Mouse (Mus musculus) adrenal gland, adult 18-20 months (tissue): ENCODE results near the gene Tulp3. TPM values are rescaled to one million over a fixed set of nuclear protein-coding genes. Genes with fewer than 3 reads are reported as not detected.
A peak's percentile ranks its signal among the peaks of the same experiment; 100 is the strongest.
"Not testable (repeated sequence)": the region's sequence is repeated elsewhere in the genome, so short reads cannot be mapped to it uniquely, and the experiment has no call there.

Source experiments
- DNase-seq, 2 experiments: peaks; one replicate each; pipeline ENCODE4 v3.0.0; 2021 to 2022; ENCODE audit warnings: low spot score in 2 of 2
- total RNA-seq, 2 experiments: library from RNA; stranded (reverse); gene quantifications; 1 replicate in 1 of 2; 2 replicates in 1 of 2; pipeline ENCODE4 v1.2.3; 2021

Gene Tulp3
- total RNA-seq, 2 experiments from 2014 or later = 22.0 to 36.4 TPM

DNA sequence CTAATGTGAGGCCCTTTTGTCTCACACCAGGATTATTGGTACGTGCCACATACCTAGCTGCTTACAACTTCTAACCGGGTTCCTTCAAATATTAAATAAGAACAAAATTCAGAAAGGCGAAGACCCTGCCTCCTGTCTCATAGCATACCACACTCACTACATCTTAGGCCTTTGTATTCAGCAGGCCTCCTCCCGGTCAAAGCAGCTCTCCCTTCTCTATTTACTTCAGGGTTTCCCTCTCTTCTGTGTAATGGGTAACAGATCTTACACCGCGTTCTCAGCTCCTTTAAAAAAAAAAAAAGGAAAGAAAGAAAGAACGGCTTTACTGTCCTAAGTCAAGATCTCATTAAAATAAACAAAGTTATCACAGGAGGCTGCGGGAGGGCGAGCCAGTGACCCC is 6.2 kb upstream of the Tulp3 start:
- no peak for DNase-seq

DNA sequence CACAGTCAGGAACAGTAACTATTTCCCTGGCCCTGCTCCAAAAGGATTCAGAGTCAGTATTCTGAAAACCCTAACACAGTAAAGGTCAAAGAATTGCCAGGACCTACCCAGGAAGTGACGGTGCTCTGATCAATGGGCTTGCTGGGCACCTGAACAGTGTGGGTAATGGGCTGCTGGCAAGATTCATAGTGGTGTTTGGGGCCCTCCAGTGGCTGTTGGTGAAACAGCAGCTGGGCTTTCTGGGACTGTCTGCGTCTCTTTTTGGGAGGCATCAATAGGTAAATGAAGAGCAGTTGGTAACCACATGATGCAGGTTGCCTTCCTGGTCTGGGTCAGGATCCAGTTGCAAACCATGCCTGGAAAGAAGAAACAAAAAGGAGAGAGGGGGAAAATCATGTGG is 3.3 kb upstream of the Tulp3 start:
- peak; percentile 76 to 77 for DNase-seq

DNA sequence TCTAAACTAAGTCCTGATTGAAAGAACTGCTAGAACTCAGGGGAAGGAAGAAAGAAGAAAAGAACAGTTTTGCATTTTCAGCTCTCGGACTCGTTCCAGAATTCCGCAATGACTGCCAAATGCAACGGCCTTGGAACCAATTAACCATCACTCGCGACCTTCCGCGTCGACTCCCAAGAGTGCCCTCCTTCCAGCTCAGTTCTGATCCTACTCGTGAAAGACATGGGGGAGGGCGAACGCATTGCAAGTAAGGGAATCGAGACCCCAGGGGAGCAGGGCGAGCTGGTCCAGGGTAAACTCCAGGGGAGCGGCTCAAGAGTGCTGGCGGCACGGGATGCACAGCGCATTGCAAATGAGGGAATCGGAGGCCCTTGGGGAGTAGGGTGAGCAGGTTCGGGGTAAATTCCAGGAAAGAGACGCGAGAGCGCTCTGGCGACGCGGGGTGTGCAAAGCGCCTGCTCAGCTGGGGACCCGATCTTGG is 410 bp downstream of the Tulp3 start:
- DNase-seq = peak; percentile 48 to 61

DNA sequence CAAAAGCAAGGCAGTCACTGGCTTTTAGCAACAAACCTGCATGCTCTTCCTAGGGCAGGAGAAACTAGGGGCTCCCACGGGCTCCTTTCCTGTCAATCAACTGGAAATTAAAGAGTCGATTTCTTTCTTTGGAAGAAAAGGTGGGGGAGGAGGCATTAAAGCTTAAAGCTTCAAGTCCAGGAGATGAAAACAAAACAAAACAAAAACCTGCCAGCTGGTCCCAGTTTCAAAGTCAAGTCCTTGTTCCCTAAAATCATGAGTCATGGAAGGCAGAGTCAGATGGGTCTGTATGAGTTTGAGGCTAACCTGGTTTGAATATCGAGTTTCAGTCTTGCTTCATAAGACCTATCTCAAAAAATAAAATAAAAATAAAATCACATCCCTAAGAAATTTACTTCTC is 1.5 kb downstream of the Tulp3 start:
- no peak for DNase-seq

DNA sequence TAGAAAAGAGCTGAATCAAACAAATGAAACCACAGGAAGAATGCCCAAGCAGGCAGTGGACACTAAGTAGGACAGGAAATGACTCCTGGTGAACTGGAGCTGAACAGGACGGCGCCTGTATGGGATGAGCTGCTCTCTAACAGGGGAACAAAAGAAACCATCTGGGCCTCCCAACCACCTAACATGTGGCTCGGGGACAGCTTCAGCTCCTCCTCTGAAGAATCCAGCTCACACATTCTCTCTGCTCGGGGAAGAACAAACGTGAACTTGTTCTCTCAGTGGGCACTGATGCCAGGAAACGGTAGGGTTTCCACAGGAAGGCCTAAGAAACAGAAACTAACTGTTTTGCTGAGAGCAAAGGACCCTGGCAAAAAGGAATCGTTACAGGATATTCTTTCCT is 5.9 kb downstream of the Tulp3 start:
- DNase-seq = no peak

DNA sequence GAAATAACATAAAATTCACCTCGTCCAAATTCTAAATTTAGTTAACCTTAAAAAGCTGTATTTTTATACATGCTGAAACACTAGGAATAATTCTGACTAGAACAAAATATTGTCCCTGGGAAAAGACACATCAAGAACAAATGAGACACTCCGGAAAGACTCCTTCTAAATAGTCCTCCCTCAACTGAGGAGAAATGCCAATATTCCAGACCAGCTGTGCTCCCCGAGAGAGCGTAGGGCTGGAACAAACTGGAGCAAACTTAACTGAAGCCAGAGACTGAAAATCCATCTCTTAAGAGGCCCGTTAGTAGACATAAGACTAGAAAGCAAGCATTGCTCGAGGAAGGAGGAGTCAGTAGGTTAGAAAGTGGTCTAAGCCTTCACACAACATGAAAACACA is 8.9 kb downstream of the Tulp3 start:
- DNase-seq = no peak

DNA sequence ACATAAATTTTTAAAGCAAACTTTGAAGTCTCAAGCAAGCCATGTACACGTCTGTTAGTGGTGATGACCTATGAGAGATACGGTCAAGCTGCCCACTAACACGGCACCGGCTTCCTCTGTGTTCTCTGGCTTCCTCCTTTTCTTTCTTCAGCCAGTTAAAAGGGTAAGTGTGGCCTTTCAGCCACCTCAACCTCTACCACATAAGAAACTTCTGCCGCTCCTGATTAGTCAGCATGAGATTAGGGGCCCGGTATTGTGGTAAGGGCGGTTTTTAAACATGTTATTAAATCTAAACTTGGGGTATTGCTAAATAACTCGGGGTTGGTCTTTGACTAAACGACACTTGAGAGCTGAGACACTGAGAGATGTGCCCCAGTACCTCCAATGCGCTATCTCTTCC is 10.0 kb downstream of the Tulp3 start:
- no peak for DNase-seq

DNA sequence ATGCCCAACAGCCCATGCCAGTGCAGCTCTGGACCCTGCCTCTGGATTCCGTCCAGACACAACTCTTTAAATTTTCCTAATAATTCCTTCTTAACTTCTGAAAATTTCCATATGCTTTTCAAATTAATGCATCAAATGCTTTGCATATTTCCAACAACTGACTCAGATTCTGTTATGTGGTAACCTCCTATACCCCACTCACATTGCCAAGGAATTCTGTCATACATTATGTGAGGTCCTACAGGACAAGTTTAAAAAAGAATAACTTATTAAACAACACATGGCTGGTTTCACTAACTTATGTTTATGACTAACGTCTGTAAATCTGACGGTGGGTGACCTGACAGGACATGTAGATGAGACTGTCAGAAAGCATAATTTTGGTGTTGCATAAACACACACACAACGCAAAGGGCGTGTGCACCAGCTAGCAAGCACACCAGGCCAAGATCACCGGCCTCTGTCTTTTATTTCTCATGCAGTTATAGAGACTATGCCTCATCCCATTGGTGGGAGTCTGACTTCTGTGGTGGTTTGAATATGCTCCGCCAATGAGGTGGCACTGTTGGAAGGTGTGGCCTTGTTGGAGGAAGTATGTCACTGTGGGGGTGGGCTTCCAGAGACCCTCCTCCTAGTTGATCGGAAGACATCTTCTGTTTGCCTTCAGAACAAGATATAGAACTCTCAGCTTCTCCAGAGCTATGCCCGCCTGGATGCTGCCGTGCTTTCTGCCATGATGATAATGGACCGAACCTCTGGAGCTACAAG is 13.5 kb downstream of the Tulp3 start:
- no peak for DNase-seq

DNA sequence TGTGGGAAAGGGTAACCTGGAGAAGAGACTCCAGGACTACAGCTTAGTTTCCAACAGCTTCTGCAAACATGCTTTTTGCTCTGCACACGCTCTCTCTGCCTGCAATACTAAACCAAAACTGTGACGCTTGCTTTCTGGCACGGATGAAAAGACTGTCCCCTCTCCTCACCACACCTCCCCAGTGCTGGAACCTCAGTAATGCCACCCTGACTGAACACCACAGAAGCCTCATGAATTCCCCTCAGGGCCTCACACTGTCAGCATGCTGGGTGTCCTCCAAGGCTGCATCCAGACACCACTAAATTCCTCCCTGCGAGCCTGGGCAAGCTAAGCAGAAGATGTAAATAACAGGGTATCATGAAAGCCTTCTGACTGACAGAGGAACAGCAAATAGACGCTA is 16.8 kb downstream of the Tulp3 start:
- no peak for DNase-seq

DNA sequence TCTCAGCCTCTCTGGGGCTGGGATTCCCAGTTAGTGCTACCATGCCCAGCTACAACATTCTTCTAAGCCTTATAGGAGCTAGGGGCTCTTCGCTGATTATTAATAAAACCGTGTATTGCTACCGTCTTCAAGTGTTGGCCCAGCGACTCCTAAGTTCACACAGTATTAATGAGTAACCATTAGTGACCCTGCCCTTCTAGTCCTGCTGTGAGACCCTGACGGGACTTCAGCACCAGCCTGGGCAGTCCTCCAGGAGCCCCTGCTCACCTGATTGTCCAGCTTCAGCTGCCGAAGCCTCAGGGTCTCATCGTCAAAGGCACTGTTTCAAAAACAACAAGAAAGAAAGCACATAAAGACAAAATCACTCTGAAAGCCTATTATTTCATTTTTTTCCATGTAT is 18.2 kb downstream of the Tulp3 start:
- DNase-seq = no peak

DNA sequence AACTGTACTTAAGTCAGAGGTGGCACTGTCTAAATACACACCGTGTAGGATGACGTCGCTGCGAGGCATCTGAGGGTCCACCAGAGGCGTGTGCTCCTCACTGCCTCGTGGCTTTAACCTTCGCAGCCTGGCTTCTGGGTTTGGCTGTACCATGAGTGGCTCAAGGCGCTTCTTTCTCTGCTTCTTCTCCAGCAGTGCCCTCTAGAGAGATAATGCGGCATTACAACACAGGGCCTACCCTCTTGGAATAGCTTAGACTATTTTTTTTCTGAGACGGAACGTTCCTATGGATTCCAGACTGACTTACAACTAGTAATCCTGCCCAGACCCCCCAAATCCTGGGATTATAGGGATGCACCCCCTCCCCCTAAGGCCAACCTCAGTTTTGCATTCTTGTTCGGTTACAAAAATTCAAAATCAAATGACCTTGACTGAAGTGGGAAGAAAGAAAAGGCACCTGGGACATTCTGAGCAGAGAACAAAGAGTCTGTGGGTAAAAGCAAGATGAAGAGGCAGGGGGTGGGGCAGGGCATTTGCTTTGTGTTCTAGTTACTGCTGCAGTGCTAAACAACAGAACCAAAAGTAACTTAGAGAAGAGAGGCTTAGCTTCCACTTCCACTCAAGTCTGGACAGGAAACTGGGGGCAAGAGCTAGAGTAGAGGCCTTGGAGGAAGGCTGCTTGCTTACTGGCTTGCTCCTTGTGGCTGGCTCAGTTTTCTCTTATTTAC is 21.1 kb downstream of the Tulp3 start:
- peak; percentile 51 to 66 for DNase-seq

DNA sequence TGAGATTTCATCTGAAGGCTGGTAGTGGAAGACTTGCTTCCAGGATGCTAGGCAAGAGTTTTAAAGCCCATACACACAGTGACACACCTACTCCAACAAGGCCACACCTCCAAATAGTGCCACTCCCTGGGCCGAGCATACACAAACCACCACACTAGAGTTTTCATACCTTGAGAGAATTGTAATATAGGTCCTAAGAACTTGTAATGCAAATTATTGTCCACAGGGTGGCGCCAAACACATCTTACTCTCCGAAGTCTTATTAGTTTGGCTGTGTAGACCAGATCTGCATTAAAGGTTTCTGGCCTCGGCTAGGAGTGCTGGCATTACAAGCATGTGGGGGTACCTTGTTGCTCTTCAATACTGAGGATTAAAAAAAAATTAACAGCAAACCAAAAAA is 37.3 kb downstream of the Tulp3 start:
- DNase-seq = peak; percentile 42 to 47

DNA sequence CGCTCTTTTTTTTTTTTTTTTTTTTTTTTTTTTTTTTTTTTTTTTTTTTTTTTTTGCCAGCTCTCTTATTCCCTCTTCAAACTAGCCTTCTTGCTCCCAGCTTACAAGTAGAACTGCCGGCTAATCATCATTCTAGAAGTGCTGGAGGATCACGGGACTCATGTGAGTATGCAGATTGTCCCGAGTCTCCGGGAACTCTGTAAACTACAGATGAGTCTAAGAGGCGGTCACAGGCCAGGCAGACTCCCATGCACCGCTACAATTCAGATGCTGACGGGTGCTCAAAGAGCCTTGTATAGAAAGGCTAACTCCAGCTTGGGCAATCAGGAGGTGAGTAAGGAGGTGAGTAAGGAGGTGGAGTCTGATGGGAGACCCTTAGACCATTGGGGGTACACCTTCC is 40.1 kb downstream of the Tulp3 start:
- DNase-seq = no peak

DNA sequence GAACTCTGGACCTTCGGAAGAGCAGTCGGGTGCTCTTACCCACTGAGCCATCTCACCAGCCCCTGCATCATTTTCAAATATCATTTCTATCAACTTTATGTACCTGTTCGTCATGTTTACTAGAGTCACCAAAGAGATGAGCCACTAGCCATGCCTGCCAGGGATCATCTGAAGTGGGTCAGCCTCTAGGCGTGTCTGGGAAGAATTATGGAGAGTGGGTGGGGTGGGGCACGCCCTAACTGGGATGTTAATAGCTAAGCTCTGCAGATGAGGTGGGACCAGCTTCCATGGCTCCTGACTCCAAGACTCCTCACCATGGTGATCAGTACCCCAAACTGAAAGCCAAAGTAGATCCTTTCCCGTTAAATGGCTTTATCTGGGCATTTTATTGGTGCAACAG is 40.9 kb downstream of the Tulp3 start:
- DNase-seq = no peak

DNA sequence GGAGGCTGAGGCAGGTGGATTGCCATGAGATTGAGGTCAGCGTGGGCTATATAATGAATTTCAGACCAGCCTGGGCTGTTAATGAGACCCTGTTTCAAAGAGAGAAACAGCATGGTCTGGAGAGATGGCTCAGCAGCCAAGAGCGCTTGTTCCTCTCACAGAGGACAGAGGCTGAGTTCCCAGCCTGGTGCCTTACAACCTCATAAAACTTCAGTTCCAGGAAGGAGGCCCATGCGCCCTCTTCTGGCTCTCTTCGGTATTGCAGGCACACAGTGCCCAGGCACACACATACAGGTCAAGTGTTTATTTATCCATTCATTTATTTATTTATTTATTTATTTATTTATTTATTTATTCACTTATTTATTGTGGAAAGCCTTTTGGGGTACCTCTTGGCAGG is 47.3 kb downstream of the Tulp3 start:
- DNase-seq = peak; percentile 45 to 71

DNA sequence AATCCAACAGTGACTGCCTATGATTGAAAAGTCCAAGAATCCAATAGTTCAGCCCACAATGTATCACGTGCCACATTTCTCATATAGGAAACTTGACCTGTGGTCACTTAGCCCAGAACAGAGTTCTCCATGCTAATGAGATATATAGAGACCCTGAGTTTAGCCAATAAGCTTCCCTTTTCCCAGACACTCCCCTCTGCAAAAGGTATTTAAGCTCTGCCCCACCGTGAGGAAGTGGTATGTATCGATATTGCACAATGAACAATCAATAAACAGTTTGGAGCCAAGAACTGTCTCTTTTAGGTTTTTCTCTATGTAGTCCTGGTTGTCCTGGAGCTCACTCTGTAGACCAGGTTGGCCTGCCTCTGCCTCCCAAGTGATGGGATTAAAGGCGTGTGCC is 50.9 kb downstream of the Tulp3 start:
- no peak for DNase-seq

DNA sequence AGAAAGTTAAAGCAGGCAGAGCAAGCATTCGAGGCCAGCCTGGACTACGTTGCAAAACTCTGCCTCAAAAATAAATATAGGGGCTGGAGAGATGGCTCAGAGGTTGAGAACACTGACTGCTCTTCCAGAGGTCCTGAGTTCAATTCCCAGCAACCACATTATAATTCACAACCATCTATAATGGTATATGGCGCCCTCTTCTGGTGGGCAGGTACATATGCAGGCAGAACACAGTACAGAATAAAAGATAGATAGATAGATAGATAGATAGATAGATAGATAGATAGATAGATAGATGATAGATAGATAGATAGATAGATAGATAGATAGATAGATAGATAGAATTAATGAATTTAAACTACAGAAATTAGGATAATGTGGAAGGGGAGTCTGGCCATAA is 53.0 kb downstream of the Tulp3 start:
- DNase-seq = not testable (repeated sequence)

DNA sequence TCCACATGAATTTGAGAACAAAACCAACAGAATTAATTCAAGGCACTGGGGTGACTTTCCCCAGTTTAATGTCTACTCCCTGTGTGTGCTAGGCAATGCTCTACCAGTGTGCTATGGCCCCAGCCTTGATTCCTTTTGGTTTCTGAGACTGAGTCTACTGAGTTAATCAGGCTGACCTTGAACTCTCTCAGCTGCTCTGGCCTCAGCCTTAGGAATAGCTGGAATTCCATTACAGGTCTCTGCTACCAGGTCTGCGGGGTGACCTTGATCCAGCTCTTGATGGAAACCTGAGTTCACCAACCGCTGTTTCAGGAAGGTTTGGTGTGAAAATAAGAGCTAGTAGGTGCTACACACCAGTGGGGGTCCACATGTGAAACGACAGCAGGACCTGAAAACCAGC is 53.8 kb downstream of the Tulp3 start:
- DNase-seq = no peak

DNA sequence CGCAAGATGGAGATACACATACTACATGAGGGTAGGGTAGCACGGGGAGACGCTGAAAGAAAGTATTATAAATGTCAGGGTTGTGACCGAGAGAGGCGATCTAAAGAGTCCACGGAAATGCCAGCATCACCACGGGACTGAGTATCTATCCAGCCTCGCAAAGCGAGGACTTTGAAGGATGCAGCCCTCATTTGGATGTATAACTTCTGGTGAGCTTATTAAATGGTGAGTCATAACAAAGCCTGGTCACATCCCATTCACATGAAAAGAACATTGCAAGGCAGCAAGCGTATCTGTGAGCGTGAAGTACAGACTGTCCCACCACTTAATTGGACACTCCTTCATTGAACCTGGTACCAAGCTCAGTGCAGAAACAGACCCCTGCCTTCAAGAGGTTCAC is 54.2 kb downstream of the Tulp3 start:
- DNase-seq = no peak

DNA sequence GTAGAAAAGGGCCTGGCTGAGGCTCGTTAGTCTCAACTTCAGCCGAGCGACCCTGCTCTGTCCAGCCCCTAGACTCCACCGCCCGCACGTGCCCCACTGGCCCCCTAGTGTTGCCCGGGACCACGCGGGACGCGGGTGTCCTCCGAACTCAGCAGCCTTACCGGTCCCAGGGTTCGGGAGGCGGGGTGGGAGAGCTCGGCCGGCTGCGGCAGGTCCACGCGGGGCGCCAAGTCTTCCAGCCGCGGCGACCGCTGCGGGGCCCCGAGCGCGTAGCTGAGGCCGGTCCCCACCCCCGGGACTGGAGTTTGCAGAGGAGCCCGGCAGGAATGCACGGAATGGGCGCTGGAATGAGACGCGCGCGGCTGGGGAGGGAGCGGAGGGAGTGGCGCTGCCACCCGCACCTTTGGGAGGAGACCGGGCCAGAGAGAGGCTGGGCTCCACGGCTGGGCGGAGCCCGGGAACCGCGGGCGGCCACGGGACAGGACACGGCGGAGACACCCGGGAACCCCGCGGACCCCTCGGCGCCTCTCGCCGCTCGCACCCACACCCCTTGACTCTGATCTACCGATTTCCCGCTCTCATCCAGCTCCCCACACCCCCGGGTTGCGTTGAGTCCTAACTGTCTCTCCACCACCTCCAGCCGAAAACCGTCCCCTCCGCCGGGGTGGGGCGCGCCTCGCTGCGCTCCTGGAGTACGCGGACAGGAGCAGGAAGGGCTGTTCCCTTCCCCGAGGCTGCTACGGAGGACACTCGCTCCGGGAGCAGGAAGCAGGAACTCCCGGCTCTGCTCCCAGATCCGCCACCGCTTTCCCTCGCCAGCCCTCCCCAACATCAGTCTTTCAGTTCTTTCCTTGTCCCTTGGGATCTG is 55.3 kb downstream of the Tulp3 start, which contains the start of gene Tead4:
TSS of gene Tead4 (minus strand) at position 690 of the 868 bp plus-strand sequence.
- DNase-seq = peak; percentile 73 to 77

DNA sequence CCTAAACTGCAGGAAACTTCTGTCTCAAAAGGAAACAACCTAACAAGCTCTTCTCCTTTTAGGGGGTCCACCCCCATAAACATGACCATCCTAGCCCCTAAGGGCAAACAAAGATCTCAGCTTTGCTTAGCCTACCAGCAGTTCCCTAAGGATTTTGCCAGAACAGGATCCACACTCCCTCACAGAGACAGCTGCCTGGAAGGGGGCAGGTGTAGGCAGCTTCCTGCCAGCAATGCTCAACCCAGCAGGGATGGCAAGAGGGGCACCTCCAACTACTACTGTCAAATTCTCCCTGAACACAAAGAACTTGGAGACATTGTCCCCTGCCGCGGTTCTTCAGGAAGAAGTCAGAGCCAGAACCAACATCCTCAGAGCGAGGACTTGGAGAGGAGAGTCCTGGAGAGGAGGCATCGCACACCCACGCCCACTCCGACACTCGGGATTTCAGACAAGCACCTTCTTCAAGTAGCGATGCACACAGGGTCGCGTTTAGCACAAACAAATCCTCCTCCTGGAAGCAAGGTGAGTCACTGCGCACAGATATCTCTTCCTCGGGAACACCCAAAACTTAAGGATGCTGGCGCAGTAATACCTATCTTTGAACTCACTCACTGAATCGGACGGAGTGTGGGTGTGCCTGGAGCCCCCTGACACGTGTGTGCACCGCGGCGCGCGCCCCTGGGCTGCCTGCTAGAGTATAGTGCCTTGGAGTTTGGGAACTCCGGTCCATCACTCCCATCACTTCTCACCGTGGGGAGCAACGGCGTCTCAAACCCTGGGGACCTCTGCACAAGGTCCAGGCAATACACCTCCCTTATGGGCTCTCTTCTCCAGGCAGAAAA is 56.1 kb downstream of the Tulp3 start:
- DNase-seq = no peak
